Mouse (Mus musculus): Measurements from ENCODE around the gene Naaladl2. TPM values are rescaled to one million over a fixed set of nuclear protein-coding genes. Genes with fewer than 3 reads are reported as not detected.

The Naaladl2 gene
- total and polyA plus RNA-seq, 3 experiments: 0.13 TPM; not detected in 2

DNA sequence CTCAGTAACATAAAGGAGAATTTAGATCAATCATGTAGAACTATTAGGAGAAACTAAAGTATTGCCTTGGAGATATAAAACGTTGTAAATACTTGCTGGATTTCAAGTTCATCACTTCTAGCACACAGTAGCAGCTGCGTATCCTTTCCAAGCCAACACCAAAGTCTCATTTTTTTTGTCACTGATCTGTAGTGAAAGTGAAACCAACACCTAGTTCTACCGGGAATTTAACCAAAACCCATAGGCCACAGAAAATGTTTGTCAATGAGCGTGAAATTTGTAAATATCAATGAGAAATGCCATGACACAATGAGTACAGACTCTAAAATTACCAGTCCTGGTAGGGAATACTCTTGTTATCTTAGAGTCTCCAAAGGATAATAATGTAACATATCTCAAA, 80.8 kb downstream of the Naaladl2 start:
- Histone ChIP-seq H3K27ac (ENCODE audit: insufficient read depth, low read depth) (no peak overlapping the region), H3K9ac (ENCODE audit: insufficient read depth, low read depth) (no peak overlapping the region), H3K9me3 (replicated peaks; ENCODE audit: low read length) (peaks cover 24% of the 10 kb centered on the region), H3K36me3 (replicated peaks in 1 of 2; ENCODE audit: control insufficient read depth in 1 of 2, insufficient read depth in 1 of 2, low read length in 1 of 2) (no peaks in the 10 kb centered on the region), H3K4me3 (replicated peaks in 1 of 3; ENCODE audit: low read depth in 2 of 3, low read length in 2 of 3, poor library complexity in 1 of 3) (no peak overlapping the region), H3K4me2 (ENCODE audit: insufficient read depth, low read depth, poor library complexity, severe bottlenecking) (peak overlapping the region; percentile 24; the same call in 1 of the 2 replicates), H3K79me2 (replicated peaks; ENCODE audit: control insufficient read depth, extremely low read depth, insufficient read depth, poor library complexity, severe bottlenecking) (no peaks in the 10 kb centered on the region), H3K27me3 (replicated peaks) (no peaks in the 10 kb centered on the region), H3K4me1 (ENCODE audit: control insufficient read depth in 1 of 2, insufficient read depth in 2 of 2) (no peaks in the 10 kb centered on the region)
- dilution Hi-C loops (cut with MboI; ENCODE audit: extremely low pct_ligation_motif_present, extremely low pct_unique_long_range_greater_than_20kb, low sequenced_read_pairs): no loop called here
- no peak for TF ChIP-seq NRF1 (IDR thresholded peaks at IDR 0.05; ENCODE audit: low read depth, low read length)
- no peak for TF ChIP-seq MAFK (IDR thresholded peaks at IDR 0.05; ENCODE audit: insufficient replicate concordance, low read length)
- TF ChIP-seq ELF1 (IDR thresholded peaks at IDR 0.05; ENCODE audit: low read depth, low read length): no peak
- TF ChIP-seq PAX5 (IDR thresholded peaks at IDR 0.05; ENCODE audit: low read length): no peak
- no peak for TF ChIP-seq ZMIZ1 (IDR thresholded peaks at IDR 0.05; ENCODE audit: low read depth, low read length)
- TF ChIP-seq BHLHE40 (IDR thresholded peaks at IDR 0.05; ENCODE audit: low read depth, low read length): peak; percentile 42; the same call in 1 of the 2 replicates
- TF ChIP-seq ZC3H11A (IDR thresholded peaks at IDR 0.05; ENCODE audit: low read depth, low read length): no peak
- no peak for TF ChIP-seq UBTF (IDR thresholded peaks at IDR 0.05; ENCODE audit: low read depth, low read length)
- no peak for TF ChIP-seq MAX (IDR thresholded peaks at IDR 0.05; ENCODE audit: low read length)
- TF ChIP-seq ZNF384 (IDR thresholded peaks at IDR 0.05; ENCODE audit: low read depth, low read length): peak; percentile 82
- peak; percentile 63 for TF ChIP-seq EP300 (IDR thresholded peaks at IDR 0.05; ENCODE audit: low read length)
- no peak for TF ChIP-seq TBP (conservative IDR thresholded peaks at IDR 0.05; ENCODE audit: low read depth, low read length)
- TF ChIP-seq MAZ (IDR thresholded peaks at IDR 0.05; ENCODE audit: low read depth, low read length): no peak
- TF ChIP-seq ETS1 (conservative IDR thresholded peaks at IDR 0.05; ENCODE audit: low read depth, low read length): no peak
- TF ChIP-seq JUN (IDR thresholded peaks at IDR 0.05; ENCODE audit: insufficient read depth, low read depth, low read length): no peak
- TF ChIP-seq KAT2A (IDR thresholded peaks at IDR 0.05; ENCODE audit: insufficient replicate concordance, low read length): no peak
- TF ChIP-seq CTCF (conservative IDR thresholded peaks at IDR 0.05 in 1 of 2, IDR thresholded peaks at IDR 0.05 in 1 of 2; ENCODE audit: low read depth in 2 of 2, low read length in 2 of 2): no peak
- TF ChIP-seq TCF12 (IDR thresholded peaks at IDR 0.05; ENCODE audit: low read depth, low read length): no peak
- no peak for TF ChIP-seq POLR2A (IDR thresholded peaks at IDR 0.05; ENCODE audit: low read depth, low read length)
- TF ChIP-seq E2F4 (IDR thresholded peaks at IDR 0.05; ENCODE audit: insufficient replicate concordance, low read depth, low read length): no peak
- TF ChIP-seq SMC3 (IDR thresholded peaks at IDR 0.05; ENCODE audit: low read depth, low read length): no peak
- TF ChIP-seq RCOR1 (conservative IDR thresholded peaks at IDR 0.05; ENCODE audit: low read depth, low read length): no peak
- no peak for TF ChIP-seq HCFC1 (IDR thresholded peaks at IDR 0.05; ENCODE audit: low read depth, low read length)
- TF ChIP-seq ZKSCAN1 (IDR thresholded peaks at IDR 0.05; ENCODE audit: borderline replicate concordance, low read depth, low read length): no peak
- peak; percentile 83 for TF ChIP-seq IRF4 (IDR thresholded peaks at IDR 0.05; ENCODE audit: low read depth, low read length)
- TF ChIP-seq POLR2AphosphoS2 (IDR thresholded peaks at IDR 0.05; ENCODE audit: low read depth, low read length): no peak
- TF ChIP-seq GABPA (IDR thresholded peaks at IDR 0.05; ENCODE audit: insufficient replicate concordance, low read depth, low read length): no peak
- no peak for TF ChIP-seq SIN3A (IDR thresholded peaks at IDR 0.05; ENCODE audit: low read length)
- no peak for TF ChIP-seq USF1 (IDR thresholded peaks at IDR 0.05; ENCODE audit: low read depth, low read length)
- no peak for TF ChIP-seq NELFE (IDR thresholded peaks at IDR 0.05; ENCODE audit: low read depth, low read length)
- TF ChIP-seq JUND (conservative IDR thresholded peaks at IDR 0.05; ENCODE audit: low read depth, low read length): no peak
- TF ChIP-seq MXI1 (IDR thresholded peaks at IDR 0.05; ENCODE audit: low read depth, low read length): no peak
- TF ChIP-seq MEF2A (IDR thresholded peaks at IDR 0.05; ENCODE audit: borderline replicate concordance, low read depth, low read length): 0 out of 2 replicates have a peak, but pooled peaks have one; percentile 11
- TF ChIP-seq RAD21 (IDR thresholded peaks at IDR 0.05; ENCODE audit: low read depth, low read length): no peak
- in situ Hi-C loops (cut with MboI; ENCODE audit: low pct_ligation_motif_present, low pct_unique_long_range_greater_than_20kb, low sequenced_read_pairs): no loop called here
- DNase-seq (ENCODE audit: extremely low read depth): no peak

All from CH12.LX (cell line).